Mouse (Mus musculus) frontal cortex, adult (tissue): ENCODE results near the gene Prkg1.
A peak's percentile ranks its signal among the peaks of the same experiment; 100 is the strongest.
"Not testable (repeated sequence)": the region's sequence is repeated elsewhere in the genome, so short reads cannot be mapped to it uniquely, and the experiment has no call there.

Experiments
- ATAC-seq: cut with Nextera tagmentation; 2 replicates; pipeline ENCODE4 v1.9.2; 2017; ENCODE audit warnings: mild to moderate bottlenecking, moderate library complexity, mixed read lengths; ENCODE audit not compliant: low TSS enrichment

Gene Prkg1

GRCm38 (mm10) chr19:31329893-31330292 lies 434.9 kb downstream of the Prkg1 start:
- no peak for ATAC-seq

- no peak for ATAC-seq
Measured at GRCm38 (mm10) chr19:31304760-31305159, 460.1 kb downstream of the Prkg1 start.

- ATAC-seq, result no peak
Measured at GRCm38 (mm10) chr19:31291231-31291630, 473.6 kb downstream of the Prkg1 start.

- ATAC-seq, result no peak
Measured at GRCm38 (mm10) chr19:31284581-31284980, 480.3 kb downstream of the Prkg1 start.

- no peak for ATAC-seq
Measured at GRCm38 (mm10) chr19:31284126-31284525, 480.7 kb downstream of the Prkg1 start.

- no peak for ATAC-seq
Measured at GRCm38 (mm10) chr19:31283617-31284016, 481.2 kb downstream of the Prkg1 start.

GRCm38 (mm10) chr19:31279797-31280486 lies 484.9 kb downstream of the Prkg1 start:
- ATAC-seq, result no peak; the same call in 1 of the 2 replicates

- no peak for ATAC-seq
Measured at GRCm38 (mm10) chr19:31262438-31262837, 502.4 kb downstream of the Prkg1 start.

GRCm38 (mm10) chr19:31260494-31260893 lies 504.3 kb downstream of the Prkg1 start:
- ATAC-seq, result no peak

- ATAC-seq, result no peak
Measured at GRCm38 (mm10) chr19:31255780-31256179, 509.1 kb downstream of the Prkg1 start.

- peak; percentile 94 for ATAC-seq
Measured at GRCm38 (mm10) chr19:31232410-31232809, 532.4 kb downstream of the Prkg1 start.

GRCm38 (mm10) chr19:31228385-31228784 lies 536.4 kb downstream of the Prkg1 start:
- no peak for ATAC-seq

GRCm38 (mm10) chr19:31223457-31223856 lies 541.4 kb downstream of the Prkg1 start:
- no peak for ATAC-seq

GRCm38 (mm10) chr19:31219261-31219660 lies 545.6 kb downstream of the Prkg1 start:
- not testable (repeated sequence) for ATAC-seq

GRCm38 (mm10) chr19:31210850-31211249 lies 554.0 kb downstream of the Prkg1 start:
- no peak for ATAC-seq

GRCm38 (mm10) chr19:31210449-31210848 lies 554.4 kb downstream of the Prkg1 start:
- ATAC-seq, result no peak

GRCm38 (mm10) chr19:31199583-31199982 lies 565.2 kb downstream of the Prkg1 start:
- ATAC-seq, result 0 out of 2 replicates have a peak, but pooled peaks have one; percentile 41

GRCm38 (mm10) chr19:31198461-31198860 lies 566.4 kb downstream of the Prkg1 start:
- ATAC-seq, result no peak

GRCm38 (mm10) chr19:31197076-31197475 lies 567.8 kb downstream of the Prkg1 start:
- peak; percentile 80 for ATAC-seq

- no peak for ATAC-seq
Measured at GRCm38 (mm10) chr19:31188559-31189218, 576.1 kb downstream of the Prkg1 start.

- peak; percentile 91 for ATAC-seq
Measured at GRCm38 (mm10) chr19:31180757-31181156, 584.1 kb downstream of the Prkg1 start.

GRCm38 (mm10) chr19:31177279-31177922 lies 587.4 kb downstream of the Prkg1 start:
- ATAC-seq, result no peak

GRCm38 (mm10) chr19:31170985-31171384 lies 593.8 kb downstream of the Prkg1 start:
- no peak for ATAC-seq
